Mouse (Mus musculus): ENCODE results near the gene Rpl11. TPM values are rescaled to one million over a fixed set of nuclear protein-coding genes. Genes with fewer than 3 reads are reported as not detected.

Gene Rpl11
- polyA plus RNA-seq, 2 experiments, result 341 to 805 TPM

GRCm38 (mm10) chr4:136089748-136090583 lies 36.7 kb upstream of the Rpl11 start:
- Histone ChIP-seq H3K4me3 (ENCODE audit: insufficient read depth in 1 of 2, low read depth in 2 of 2, low read length in 2 of 2) (no peak overlapping the region), H3K27ac (no peak overlapping the region)
- no peak for ATAC-seq (ENCODE audit: insufficient read depth)

GRCm38 (mm10) chr4:136088971-136089747 lies 35.9 kb upstream of the Rpl11 start:
- DNase-seq (ENCODE audit: low read depth in 3 of 3, low spot score in 3 of 3) (no peak), ATAC-seq (ENCODE audit: insufficient read depth) (no peak)
- no peak for TF ChIP-seq CTCF (IDR thresholded peaks at IDR 0.05; ENCODE audit: low read depth)
- no peak for TF ChIP-seq EP300 (IDR thresholded peaks at IDR 0.05; ENCODE audit: low read depth)
- Histone ChIP-seq H3K36me3 (replicated peaks; ENCODE audit: control insufficient read depth, insufficient read depth, low read depth) (no peaks in the 10 kb centered on the region), H3K4me1 (replicated peaks; ENCODE audit: control insufficient read depth in 2 of 2, insufficient read depth in 2 of 2, low read length in 1 of 2) (no peaks in the 10 kb centered on the region), H3K9me3 (ENCODE audit: control insufficient read depth, low read length) (no peaks in the 10 kb centered on the region), H3K4me3 (ENCODE audit: insufficient read depth in 1 of 2, low read depth in 2 of 2, low read length in 2 of 2) (no peak overlapping the region), H3K9ac (replicated peaks) (no peak overlapping the region), H3K4me2 (ENCODE audit: low read depth) (no peak overlapping the region), H3K27ac (no peak overlapping the region), H3K27me3 (ENCODE audit: control insufficient read depth, insufficient read depth, low read length) (no peaks in the 10 kb centered on the region)
- 36% methylated on average over 16 of the region's 16 CpGs for WGBS (ENCODE audit: insufficient replicate concordance)

More at GRCm38 (mm10) chr4:136089748-136090583, 36.7 kb upstream of the Rpl11 start:
- no peaks in the 10 kb centered on the region for H3K36me3 ChIP-seq (replicated peaks; ENCODE audit: control insufficient read depth, insufficient read depth, low read depth)
- H3K9ac ChIP-seq (replicated peaks), result no peak overlapping the region
- H3K4me1 ChIP-seq (replicated peaks; ENCODE audit: control insufficient read depth in 2 of 2, insufficient read depth in 2 of 2, low read length in 1 of 2), result no peaks in the 10 kb centered on the region
- no peak for DNase-seq (ENCODE audit: low read depth in 3 of 3, low spot score in 3 of 3)
- no peak for TF ChIP-seq CTCF (IDR thresholded peaks at IDR 0.05; ENCODE audit: low read depth)
- no peak for TF ChIP-seq EP300 (IDR thresholded peaks at IDR 0.05; ENCODE audit: low read depth)
- H3K4me2 ChIP-seq (ENCODE audit: low read depth), result no peak overlapping the region
- no peaks in the 10 kb centered on the region for H3K27me3 ChIP-seq (ENCODE audit: control insufficient read depth, insufficient read depth, low read length)
- 44% methylated on average over 11 of the region's 11 CpGs for WGBS (ENCODE audit: insufficient replicate concordance)
- H3K9me3 ChIP-seq (ENCODE audit: control insufficient read depth, low read length), result no peaks in the 10 kb centered on the region

- H3K9ac ChIP-seq (replicated peaks), result no peak overlapping the region
- H3K27me3 ChIP-seq (ENCODE audit: control insufficient read depth, insufficient read depth, low read length), result no peaks in the 10 kb centered on the region
- H3K9me3 ChIP-seq (ENCODE audit: control insufficient read depth, low read length), result no peaks in the 10 kb centered on the region
- DNase-seq (ENCODE audit: low read depth in 3 of 3, low spot score in 3 of 3), result no peak
- no peak for TF ChIP-seq CTCF (IDR thresholded peaks at IDR 0.05; ENCODE audit: low read depth)
- TF ChIP-seq EP300 (IDR thresholded peaks at IDR 0.05; ENCODE audit: low read depth), result no peak
- H3K4me1 ChIP-seq (replicated peaks; ENCODE audit: control insufficient read depth in 2 of 2, insufficient read depth in 2 of 2, low read length in 1 of 2), result no peaks in the 10 kb centered on the region
- WGBS (ENCODE audit: insufficient replicate concordance), result 34% methylated on average over 5 of the region's 5 CpGs
- ATAC-seq (ENCODE audit: insufficient read depth), result no peak
- no peak overlapping the region for H3K27ac ChIP-seq
- no peak overlapping the region for H3K4me3 ChIP-seq (ENCODE audit: insufficient read depth in 1 of 2, low read depth in 2 of 2, low read length in 2 of 2)
- H3K36me3 ChIP-seq (replicated peaks; ENCODE audit: control insufficient read depth, insufficient read depth, low read depth), result no peaks in the 10 kb centered on the region
- no peak overlapping the region for H3K4me2 ChIP-seq (ENCODE audit: low read depth)
Observed at GRCm38 (mm10) chr4:136088364-136088763, 35.1 kb upstream of the Rpl11 start.

GRCm38 (mm10) chr4:136087261-136087660 lies 34.0 kb upstream of the Rpl11 start:
- WGBS (ENCODE audit: insufficient replicate concordance), result 62% methylated on average over 5 of the region's 5 CpGs
- Histone ChIP-seq H3K9me3 (ENCODE audit: control insufficient read depth, low read length) (no peaks in the 10 kb centered on the region), H3K4me3 (ENCODE audit: insufficient read depth in 1 of 2, low read depth in 2 of 2, low read length in 2 of 2) (no peak overlapping the region), H3K4me1 (replicated peaks; ENCODE audit: control insufficient read depth in 2 of 2, insufficient read depth in 2 of 2, low read length in 1 of 2) (no peaks in the 10 kb centered on the region), H3K27me3 (ENCODE audit: control insufficient read depth, insufficient read depth, low read length) (peaks cover 3% of the 10 kb centered on the region), H3K9ac (replicated peaks) (no peak overlapping the region), H3K36me3 (replicated peaks; ENCODE audit: control insufficient read depth, insufficient read depth, low read depth) (no peaks in the 10 kb centered on the region), H3K27ac (no peak overlapping the region), H3K4me2 (ENCODE audit: low read depth) (no peak overlapping the region)
- DNase-seq (ENCODE audit: low read depth in 3 of 3, low spot score in 3 of 3) (no peak), ATAC-seq (ENCODE audit: insufficient read depth) (no peak)
- TF ChIP-seq EP300 (IDR thresholded peaks at IDR 0.05; ENCODE audit: low read depth) (no peak), CTCF (IDR thresholded peaks at IDR 0.05; ENCODE audit: low read depth) (no peak)

- Histone ChIP-seq H3K4me2 (ENCODE audit: low read depth) (no peak overlapping the region), H3K4me3 (ENCODE audit: insufficient read depth in 1 of 2, low read depth in 2 of 2, low read length in 2 of 2) (no peak overlapping the region)
Observed at GRCm38 (mm10) chr4:136084840-136085239, 31.6 kb upstream of the Rpl11 start.

More at GRCm38 (mm10) chr4:136084840-136085239, 31.6 kb upstream of the Rpl11 start:
- no peaks in the 10 kb centered on the region for H3K9me3 ChIP-seq (ENCODE audit: control insufficient read depth, low read length)
- no peak for ATAC-seq (ENCODE audit: insufficient read depth)
- H3K36me3 ChIP-seq (replicated peaks; ENCODE audit: control insufficient read depth, insufficient read depth, low read depth), result no peaks in the 10 kb centered on the region
- 70% methylated on average over 11 of the region's 11 CpGs for WGBS (ENCODE audit: insufficient replicate concordance)
- no peak overlapping the region for H3K27ac ChIP-seq
- DNase-seq (ENCODE audit: low read depth in 3 of 3, low spot score in 3 of 3), result no peak
- peaks cover 26% of the 10 kb centered on the region for H3K27me3 ChIP-seq (ENCODE audit: control insufficient read depth, insufficient read depth, low read length)
- no peak for TF ChIP-seq EP300 (IDR thresholded peaks at IDR 0.05; ENCODE audit: low read depth)
- no peak for TF ChIP-seq CTCF (IDR thresholded peaks at IDR 0.05; ENCODE audit: low read depth)
- no peaks in the 10 kb centered on the region for H3K4me1 ChIP-seq (replicated peaks; ENCODE audit: control insufficient read depth in 2 of 2, insufficient read depth in 2 of 2, low read length in 1 of 2)
- no peak overlapping the region for H3K9ac ChIP-seq (replicated peaks)

All from liver, embryonic 14.5 days (tissue).